Mouse (Mus musculus): ENCODE measurements at regions not wholly inside any gene's neighbourhood (a gene's known extent, or its start where the extent isn't known, plus 50 kb on each side); places are given as distances from the start of the nearest gene placed in this dataset.

GRCm38 (mm10) chr4:106251430-106251829 lies 64.6 kb upstream of the Usp24 start:
- no peak for TF ChIP-seq CTCF (IDR thresholded peaks at IDR 0.05)
- H3K27ac ChIP-seq: no peak overlapping the region
- intact Hi-C loops (cut with DNase I): no loop called here
- no peak overlapping the region for H3K4me3 ChIP-seq
- DNase-seq: no peak

DNA sequence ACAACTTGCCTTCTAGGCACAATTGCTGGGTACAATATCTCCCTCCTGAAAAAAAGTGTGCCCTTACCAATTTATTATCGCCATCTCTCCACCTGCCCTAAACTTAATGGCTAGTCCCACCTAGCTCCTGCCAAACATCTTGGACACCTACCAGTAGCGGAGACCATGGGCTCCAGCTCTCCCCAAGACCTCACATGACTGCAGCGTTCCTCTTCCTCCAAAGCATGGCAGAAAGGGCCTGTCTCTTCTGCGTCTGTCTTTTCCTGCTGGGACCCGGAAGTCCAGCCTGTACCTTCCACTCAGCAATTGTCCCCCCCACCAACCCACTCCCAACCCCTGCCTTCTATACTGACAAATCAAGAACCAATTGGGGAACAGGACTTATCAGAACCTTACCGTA lies 63.1 kb upstream of the Usp24 start:
- intact Hi-C loops (cut with DNase I): no loop called here
- H3K4me3 ChIP-seq: no peak overlapping the region

GRCm38 (mm10) chr4:106254761-106255475 lies 61.1 kb upstream of the Usp24 start:
- no peak for TF ChIP-seq CTCF (IDR thresholded peaks at IDR 0.05)
- intact Hi-C loops (cut with DNase I): loop anchor here (5.0 kb wide), 1 partner anchor 77 kb away; no protein-coding TSS in a partner anchor
- no peak overlapping the region for H3K27ac ChIP-seq
- H3K4me3 ChIP-seq: no peak overlapping the region
- no peak for DNase-seq

More for the DNA sequence above, 63.1 kb upstream of the Usp24 start:
- no peak overlapping the region for H3K27ac ChIP-seq
- TF ChIP-seq CTCF (IDR thresholded peaks at IDR 0.05): no peak
- DNase-seq: no peak

GRCm38 (mm10) chr4:106255959-106256609 lies 59.9 kb upstream of the Usp24 start:
- Histone ChIP-seq H3K4me3 (no peak overlapping the region), H3K27ac (peak overlapping the region; percentile 68)
- peak; percentile 60 for DNase-seq
- intact Hi-C loops (cut with DNase I): loop anchor here (5.0 kb wide), 1 partner anchor 76 kb away; no protein-coding TSS in a partner anchor
- TF ChIP-seq CTCF (IDR thresholded peaks at IDR 0.05): no peak

DNA sequence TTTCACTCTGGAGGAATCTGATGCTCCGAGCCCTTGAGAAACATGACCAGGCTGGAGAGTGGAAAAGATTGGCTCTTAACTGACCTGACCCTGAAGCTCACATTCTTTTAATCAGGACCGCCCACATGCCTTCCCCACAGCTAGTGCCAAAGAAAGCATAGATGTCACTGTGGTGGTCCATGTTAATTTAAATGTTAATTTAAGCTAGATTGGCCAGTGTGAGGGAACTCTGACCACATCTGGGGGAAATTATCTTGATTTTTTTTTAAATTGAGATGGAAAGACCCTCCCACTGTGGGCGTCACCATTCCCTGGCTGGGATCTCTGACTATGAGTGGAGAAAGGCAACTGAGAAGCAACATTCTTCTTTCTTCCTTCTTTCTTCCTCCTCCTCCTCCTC lies 54.6 kb upstream of the Usp24 start:
- no peak for DNase-seq
- Histone ChIP-seq H3K4me3 (no peak overlapping the region), H3K27ac (peak overlapping the region; percentile 90)
- TF ChIP-seq CTCF (IDR thresholded peaks at IDR 0.05): no peak
- intact Hi-C loops (cut with DNase I): no loop called here

- Histone ChIP-seq H3K4me3 (no peak overlapping the region), H3K27ac (peak overlapping the region; percentile 90)
- DNase-seq: no peak
- TF ChIP-seq CTCF (IDR thresholded peaks at IDR 0.05): no peak
- intact Hi-C loops (cut with DNase I): loop anchor here (2.0 kb wide), 1 partner anchor 55 kb away; the partner anchor contains the start of gene Usp24
These were observed 54.0 kb upstream of the Usp24 start for GRCm38 (mm10) chr4:106261901-106262560.

GRCm38 (mm10) chr4:106262751-106263725 lies 53.0 kb upstream of the Usp24 start:
- Histone ChIP-seq H3K4me3 (peak overlapping the region; percentile 31), H3K27ac (peak overlapping the region; percentile 90)
- TF ChIP-seq CTCF (IDR thresholded peaks at IDR 0.05): no peak
- peak; percentile 65 for DNase-seq
- intact Hi-C loops (cut with DNase I): loop anchor here (2.0 kb wide), 1 partner anchor 54 kb away; the partner anchor contains the start of gene Usp24

All from gastrocnemius, adult 2 months (tissue).